Mouse (Mus musculus): ENCODE measurements around the gene Trim63.

- TF ChIP-seq POLR2A (IDR thresholded peaks at IDR 0.05; ENCODE audit: low read depth, low read length) (no peak), CTCF (IDR thresholded peaks at IDR 0.05; ENCODE audit: extremely low read depth, insufficient read length, insufficient replicate concordance, low read depth, low read length) (no peak)
Measured at GRCm38 (mm10) chr4:134271979-134272378, 42.9 kb upstream of the Trim63 start.

Data from small intestine, adult 2 months (tissue).